Comparison of ENCODE assay signal across 19 mouse cellular contexts in the genomic region with DNA sequence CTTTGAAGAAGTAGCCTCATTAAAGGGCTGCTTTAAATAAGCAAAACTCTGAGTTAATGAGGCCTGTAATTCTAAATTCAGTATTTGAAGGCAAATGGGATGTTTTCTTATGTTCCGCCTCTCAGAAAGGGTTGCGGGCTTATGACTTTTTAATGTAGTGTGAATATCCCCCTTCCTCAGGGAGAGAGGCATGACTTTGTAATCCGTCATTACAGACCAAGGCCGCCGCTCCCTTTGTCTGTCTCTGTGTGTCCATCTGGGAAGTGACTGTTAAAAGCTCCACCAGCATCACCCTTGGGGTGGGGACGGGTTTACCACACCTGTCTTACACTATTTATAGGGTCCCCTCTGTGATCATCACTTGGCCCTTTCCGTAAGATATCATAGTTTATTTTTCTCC.
DNase-seq lines count a peak whose midpoint lies in the region; ATAC-seq and TF ChIP-seq lines count a peak whose summit lies in the region.
"Had no signal": no experiment of that assay in that cellular context is flagged by ENCODE, and none has a peak within 500 bp of the region (broad histone marks: within the 10 kb centered on the region; RNA-seq: fewer than 3 reads in every experiment).

No protein-coding gene starts in this region.

- 0 out of 2 replicates have a peak overlapping the region, but pooled peaks have one; percentile 20 for H3K27ac ChIP-seq in midbrain, embryonic 10.5 days (replicated peaks)
- H3K27ac ChIP-seq in midbrain, postnatal 0 days (ENCODE audit: low read depth, low read length), result no peak overlapping the region
- 0 out of 2 replicates have a peak overlapping the region, but pooled peaks have one; percentile 45 for H3K27ac ChIP-seq in hindbrain, embryonic 15.5 days (replicated peaks)
- peak overlapping the region; percentile 64 for H3K27ac ChIP-seq in midbrain, embryonic 13.5 days
- no peak overlapping the region for H3K27ac ChIP-seq in heart, embryonic 10.5 days
- H3K27ac ChIP-seq in intestine, embryonic 16.5 days (ENCODE audit: low read length), result no peak overlapping the region
- H3K27ac ChIP-seq: embryonic facial prominence, embryonic 10.5 days had no signal

- no peaks in the 10 kb centered on the region for H3K36me3 ChIP-seq in midbrain, embryonic 10.5 days
- no peaks in the 10 kb centered on the region for H3K36me3 ChIP-seq in midbrain, postnatal 0 days (ENCODE audit: insufficient read depth, low read length)
- no peaks in the 10 kb centered on the region for H3K36me3 ChIP-seq in hindbrain, embryonic 15.5 days
- no peaks in the 10 kb centered on the region for H3K36me3 ChIP-seq in midbrain, embryonic 13.5 days
- peaks cover 95% of the 10 kb centered on the region for H3K36me3 ChIP-seq in heart, embryonic 10.5 days
- H3K36me3 ChIP-seq in intestine, embryonic 16.5 days (ENCODE audit: control insufficient read depth, insufficient read depth, low read length), result no peaks in the 10 kb centered on the region
- H3K36me3 ChIP-seq: embryonic facial prominence, embryonic 10.5 days; forebrain, embryonic 10.5 days had no signal

- H3K4me3 ChIP-seq in midbrain, embryonic 10.5 days, result no peak overlapping the region
- no peak overlapping the region for H3K4me3 ChIP-seq in midbrain, postnatal 0 days (ENCODE audit: low read depth, low read length)
- H3K4me3 ChIP-seq in hindbrain, embryonic 15.5 days, result no peak overlapping the region
- no peak overlapping the region for H3K4me3 ChIP-seq in midbrain, embryonic 13.5 days (replicated peaks)
- no peak overlapping the region for H3K4me3 ChIP-seq in heart, embryonic 10.5 days
- no peak overlapping the region for H3K4me3 ChIP-seq in intestine, embryonic 16.5 days (ENCODE audit: low read length)
- H3K4me3 ChIP-seq: embryonic facial prominence, embryonic 10.5 days; forebrain, embryonic 10.5 days had no signal

- H3K4me1 ChIP-seq in midbrain, embryonic 10.5 days, result peaks cover 16% of the 10 kb centered on the region
- H3K4me1 ChIP-seq in midbrain, postnatal 0 days (ENCODE audit: insufficient read depth, low read length), result 0 out of 2 replicates have a peak, but pooled peaks cover 4% of the 10 kb centered on the region
- 0 out of 2 replicates have a peak, but pooled peaks cover 4% of the 10 kb centered on the region for H3K4me1 ChIP-seq in hindbrain, embryonic 15.5 days (replicated peaks)
- H3K4me1 ChIP-seq in midbrain, embryonic 13.5 days (replicated peaks), result peaks cover 18% of the 10 kb centered on the region
- H3K4me1 ChIP-seq in heart, embryonic 10.5 days, result peaks cover 4% of the 10 kb centered on the region
- H3K4me1 ChIP-seq in intestine, embryonic 16.5 days (ENCODE audit: control insufficient read depth, insufficient read depth, low read length), result no peaks in the 10 kb centered on the region
- H3K4me1 ChIP-seq: embryonic facial prominence, embryonic 10.5 days had no signal

- H3K9ac ChIP-seq in midbrain, postnatal 0 days (replicated peaks; ENCODE audit: low read length, poor library complexity, severe bottlenecking), result no peak overlapping the region
- H3K9ac ChIP-seq in hindbrain, embryonic 15.5 days, result no peak overlapping the region
- no peak overlapping the region for H3K9ac ChIP-seq in midbrain, embryonic 13.5 days (replicated peaks)
- H3K9ac ChIP-seq in intestine, embryonic 16.5 days (ENCODE audit: low read depth, low read length), result no peak overlapping the region

- 72% methylated on average over 7 of the region's 7 CpGs for WGBS in midbrain, embryonic 10.5 days
- 37% methylated on average over 7 of the region's 7 CpGs for WGBS in midbrain, postnatal 0 days
- WGBS in hindbrain, embryonic 15.5 days, result 43% methylated on average over 7 of the region's 7 CpGs
- 39% methylated on average over 7 of the region's 7 CpGs for WGBS in midbrain, embryonic 13.5 days
- 83% methylated on average over 7 of the region's 7 CpGs for WGBS in heart, embryonic 10.5 days
- 71% methylated on average over 7 of the region's 7 CpGs for WGBS in intestine, embryonic 16.5 days

- DNase-seq in midbrain, embryonic 10.5 days (ENCODE audit: low spot score), result no peak
- DNase-seq in midbrain, postnatal 0 days (ENCODE audit: low spot score), result no peak
- DNase-seq in kidney, postnatal 36 days, result no peak
- DNase-seq in heart, embryonic 10.5 days (ENCODE audit: low spot score), result no peak
- DNase-seq: adrenal gland, adult 2 months; adrenal gland, postnatal 25 days; cerebellum, adult 2 months; cerebellum, postnatal 10 days; gastrocnemius, postnatal 36 days; heart, adult 11 months; heart, postnatal 10 days; heart, postnatal 4 days had no signal

- no peaks in the 10 kb centered on the region for H3K27me3 ChIP-seq in midbrain, embryonic 10.5 days (ENCODE audit: low read depth, poor library complexity, severe bottlenecking)
- no peaks in the 10 kb centered on the region for H3K27me3 ChIP-seq in midbrain, postnatal 0 days (ENCODE audit: insufficient read depth, low read length)
- no peaks in the 10 kb centered on the region for H3K27me3 ChIP-seq in hindbrain, embryonic 15.5 days
- H3K27me3 ChIP-seq in midbrain, embryonic 13.5 days, result 0 out of 2 replicates have a peak, but pooled peaks cover 4% of the 10 kb centered on the region
- no peaks in the 10 kb centered on the region for H3K27me3 ChIP-seq in heart, embryonic 10.5 days (ENCODE audit: insufficient read depth, poor library complexity, severe bottlenecking)
- no peaks in the 10 kb centered on the region for H3K27me3 ChIP-seq in intestine, embryonic 16.5 days (replicated peaks; ENCODE audit: control insufficient read depth, insufficient read depth, low read length)

- TF ChIP-seq CTCF in midbrain, postnatal 0 days (IDR thresholded peaks at IDR 0.05), result no peak

- H3K9me3 ChIP-seq in midbrain, embryonic 10.5 days (replicated peaks), result no peaks in the 10 kb centered on the region
- no peaks in the 10 kb centered on the region for H3K9me3 ChIP-seq in midbrain, postnatal 0 days (ENCODE audit: low read length)
- no peaks in the 10 kb centered on the region for H3K9me3 ChIP-seq in hindbrain, embryonic 15.5 days
- H3K9me3 ChIP-seq in midbrain, embryonic 13.5 days, result no peaks in the 10 kb centered on the region
- no peaks in the 10 kb centered on the region for H3K9me3 ChIP-seq in heart, embryonic 10.5 days
- H3K9me3 ChIP-seq in intestine, embryonic 16.5 days (ENCODE audit: control insufficient read depth, low read length), result no peaks in the 10 kb centered on the region
- H3K9me3 ChIP-seq: embryonic facial prominence, embryonic 10.5 days; forebrain, embryonic 10.5 days had no signal

- ATAC-seq in midbrain, postnatal 0 days (ENCODE audit: low FRiP score), result no peak
- no peak for ATAC-seq in hindbrain, embryonic 15.5 days (ENCODE audit: low FRiP score, low read depth)
- ATAC-seq in midbrain, embryonic 13.5 days, result peak; percentile 80
- no peak for ATAC-seq in intestine, embryonic 16.5 days
- ATAC-seq: forebrain, embryonic 14.5 days; inflammation-experienced regulatory T-cells, adult 6 months had no signal

- no peak overlapping the region for H3K4me2 ChIP-seq in midbrain, postnatal 0 days (ENCODE audit: low read depth, low read length, poor library complexity, severe bottlenecking)
- H3K4me2 ChIP-seq in hindbrain, embryonic 15.5 days, result no peak overlapping the region
- no peak overlapping the region for H3K4me2 ChIP-seq in midbrain, embryonic 13.5 days (replicated peaks)
- H3K4me2 ChIP-seq in intestine, embryonic 16.5 days (ENCODE audit: low read depth, low read length), result no peak overlapping the region

Comparison
In these comparisons a context has a peak if more than half of its experiments do, and no peak if none do; other contexts are left out.
1. H3K27ac ChIP-seq: peak in midbrain, embryonic 10.5 days (single experiment), hindbrain, embryonic 15.5 days (single experiment) and midbrain, embryonic 13.5 days (single experiment); none in midbrain, postnatal 0 days (single experiment), heart, embryonic 10.5 days (single experiment) and intestine, embryonic 16.5 days (single experiment).